Mouse (Mus musculus): ENCODE results near the gene Slc16a10. TPM values are rescaled to one million over a fixed set of nuclear protein-coding genes. Genes with fewer than 3 reads are reported as not detected.

The Slc16a10 gene
- polyA plus RNA-seq, 1 experiment, result 114 TPM

- 77% methylated on average over 27 of the region's 27 CpGs for WGBS
- H3K27ac ChIP-seq (ENCODE audit: insufficient read depth, low read depth, low read length), result no peak overlapping the region
- H3K36me3 ChIP-seq (ENCODE audit: control insufficient read depth, insufficient read depth, low read length), result no peaks in the 10 kb centered on the region
- peak overlapping the region; percentile 24; the same call in 1 of the 2 replicates for H3K4me3 ChIP-seq (ENCODE audit: low read depth, low read length)
- TF ChIP-seq CTCF (IDR thresholded peaks at IDR 0.05; ENCODE audit: extremely low read depth, insufficient read length, insufficient replicate concordance, low read depth, low read length), result no peak
- TF ChIP-seq POLR2A (IDR thresholded peaks at IDR 0.05; ENCODE audit: low read depth, low read length), result no peak
- peaks cover 10% of the 10 kb centered on the region for H3K4me1 ChIP-seq (ENCODE audit: control insufficient read depth, insufficient read depth, insufficient read length, low read length)
- H3K27me3 ChIP-seq (ENCODE audit: control insufficient read depth, insufficient read depth, low read length), result no peaks in the 10 kb centered on the region
Observed at GRCm38 (mm10) chr10:40164421-40165386, 22.6 kb upstream of the Slc16a10 start.

- H3K27me3 ChIP-seq (ENCODE audit: control insufficient read depth, insufficient read depth, low read length), result no peaks in the 10 kb centered on the region
- H3K4me1 ChIP-seq (ENCODE audit: control insufficient read depth, insufficient read depth, insufficient read length, low read length), result peaks cover 9% of the 10 kb centered on the region
- no peak overlapping the region for H3K27ac ChIP-seq (ENCODE audit: insufficient read depth, low read depth, low read length)
- TF ChIP-seq CTCF (IDR thresholded peaks at IDR 0.05; ENCODE audit: extremely low read depth, insufficient read length, insufficient replicate concordance, low read depth, low read length), result no peak
- no peak for TF ChIP-seq POLR2A (IDR thresholded peaks at IDR 0.05; ENCODE audit: low read depth, low read length)
- no peak overlapping the region for H3K4me3 ChIP-seq (ENCODE audit: low read depth, low read length)
- no peaks in the 10 kb centered on the region for H3K36me3 ChIP-seq (ENCODE audit: control insufficient read depth, insufficient read depth, low read length)
- WGBS, result 40% methylated on average over 13 of the region's 13 CpGs
Observed at GRCm38 (mm10) chr10:40163914-40164313, 21.9 kb upstream of the Slc16a10 start.

- Histone ChIP-seq H3K27me3 (ENCODE audit: control insufficient read depth, insufficient read depth, low read length) (no peaks in the 10 kb centered on the region), H3K27ac (ENCODE audit: insufficient read depth, low read depth, low read length) (no peak overlapping the region), H3K4me3 (ENCODE audit: low read depth, low read length) (no peak overlapping the region), H3K4me1 (ENCODE audit: control insufficient read depth, insufficient read depth, insufficient read length, low read length) (peaks cover 9% of the 10 kb centered on the region), H3K36me3 (ENCODE audit: control insufficient read depth, insufficient read depth, low read length) (no peaks in the 10 kb centered on the region)
- WGBS, result 88% methylated on average over 8 of the region's 8 CpGs
- TF ChIP-seq POLR2A (IDR thresholded peaks at IDR 0.05; ENCODE audit: low read depth, low read length) (no peak), CTCF (IDR thresholded peaks at IDR 0.05; ENCODE audit: extremely low read depth, insufficient read length, insufficient replicate concordance, low read depth, low read length) (no peak)
Observed at GRCm38 (mm10) chr10:40163338-40163737, 21.3 kb upstream of the Slc16a10 start.

- H3K4me3 ChIP-seq (ENCODE audit: low read depth, low read length), result no peak overlapping the region
- H3K4me1 ChIP-seq (ENCODE audit: control insufficient read depth, insufficient read depth, insufficient read length, low read length), result peaks cover 9% of the 10 kb centered on the region
- H3K27me3 ChIP-seq (ENCODE audit: control insufficient read depth, insufficient read depth, low read length), result no peaks in the 10 kb centered on the region
- no peak overlapping the region for H3K27ac ChIP-seq (ENCODE audit: insufficient read depth, low read depth, low read length)
- H3K36me3 ChIP-seq (ENCODE audit: control insufficient read depth, insufficient read depth, low read length), result no peaks in the 10 kb centered on the region
- WGBS, result 90% methylated on average over 5 of the region's 5 CpGs
- no peak for TF ChIP-seq POLR2A (IDR thresholded peaks at IDR 0.05; ENCODE audit: low read depth, low read length)
- no peak for TF ChIP-seq CTCF (IDR thresholded peaks at IDR 0.05; ENCODE audit: extremely low read depth, insufficient read length, insufficient replicate concordance, low read depth, low read length)
Observed at GRCm38 (mm10) chr10:40161701-40162255, 19.7 kb upstream of the Slc16a10 start.

- H3K27me3 ChIP-seq (ENCODE audit: control insufficient read depth, insufficient read depth, low read length), result no peaks in the 10 kb centered on the region
- peaks cover 9% of the 10 kb centered on the region for H3K4me1 ChIP-seq (ENCODE audit: control insufficient read depth, insufficient read depth, insufficient read length, low read length)
- 96% methylated on average over 2 of the region's 2 CpGs for WGBS
- H3K36me3 ChIP-seq (ENCODE audit: control insufficient read depth, insufficient read depth, low read length), result no peaks in the 10 kb centered on the region
- no peak overlapping the region for H3K27ac ChIP-seq (ENCODE audit: insufficient read depth, low read depth, low read length)
- TF ChIP-seq CTCF (IDR thresholded peaks at IDR 0.05; ENCODE audit: extremely low read depth, insufficient read length, insufficient replicate concordance, low read depth, low read length) (no peak), POLR2A (IDR thresholded peaks at IDR 0.05; ENCODE audit: low read depth, low read length) (no peak)
- H3K4me3 ChIP-seq (ENCODE audit: low read depth, low read length), result no peak overlapping the region
Observed at GRCm38 (mm10) chr10:40161236-40161635, 19.2 kb upstream of the Slc16a10 start.

GRCm38 (mm10) chr10:40152550-40152857 lies 10.4 kb upstream of the Slc16a10 start:
- no peaks in the 10 kb centered on the region for H3K36me3 ChIP-seq (ENCODE audit: control insufficient read depth, insufficient read depth, low read length)
- TF ChIP-seq POLR2A (IDR thresholded peaks at IDR 0.05; ENCODE audit: low read depth, low read length) (no peak), CTCF (IDR thresholded peaks at IDR 0.05; ENCODE audit: extremely low read depth, insufficient read length, insufficient replicate concordance, low read depth, low read length) (no peak)
- no peaks in the 10 kb centered on the region for H3K27me3 ChIP-seq (ENCODE audit: control insufficient read depth, insufficient read depth, low read length)
- H3K27ac ChIP-seq (ENCODE audit: insufficient read depth, low read depth, low read length), result peak overlapping the region; percentile 74; the same call in 1 of the 2 replicates
- 44% methylated on average over 4 of the region's 4 CpGs for WGBS
- H3K4me1 ChIP-seq (ENCODE audit: control insufficient read depth, insufficient read depth, insufficient read length, low read length), result peaks cover 7% of the 10 kb centered on the region
- H3K4me3 ChIP-seq (ENCODE audit: low read depth, low read length), result no peak overlapping the region

Measured in small intestine, adult 2 months (tissue).